Mouse (Mus musculus) thymus, postnatal 36 days (tissue): ENCODE measurements at regions not wholly inside any gene's neighbourhood (a gene's known extent, or its start where the extent isn't known, plus 50 kb on each side); places are given as distances from the start of the nearest gene placed in this dataset.

Source experiments
- DNase-seq, 2 experiments: peaks; one replicate each; pipeline ENCODE4 v3.0.0; 2022; ENCODE audit warnings: mixed read lengths in 2 of 2

DNA sequence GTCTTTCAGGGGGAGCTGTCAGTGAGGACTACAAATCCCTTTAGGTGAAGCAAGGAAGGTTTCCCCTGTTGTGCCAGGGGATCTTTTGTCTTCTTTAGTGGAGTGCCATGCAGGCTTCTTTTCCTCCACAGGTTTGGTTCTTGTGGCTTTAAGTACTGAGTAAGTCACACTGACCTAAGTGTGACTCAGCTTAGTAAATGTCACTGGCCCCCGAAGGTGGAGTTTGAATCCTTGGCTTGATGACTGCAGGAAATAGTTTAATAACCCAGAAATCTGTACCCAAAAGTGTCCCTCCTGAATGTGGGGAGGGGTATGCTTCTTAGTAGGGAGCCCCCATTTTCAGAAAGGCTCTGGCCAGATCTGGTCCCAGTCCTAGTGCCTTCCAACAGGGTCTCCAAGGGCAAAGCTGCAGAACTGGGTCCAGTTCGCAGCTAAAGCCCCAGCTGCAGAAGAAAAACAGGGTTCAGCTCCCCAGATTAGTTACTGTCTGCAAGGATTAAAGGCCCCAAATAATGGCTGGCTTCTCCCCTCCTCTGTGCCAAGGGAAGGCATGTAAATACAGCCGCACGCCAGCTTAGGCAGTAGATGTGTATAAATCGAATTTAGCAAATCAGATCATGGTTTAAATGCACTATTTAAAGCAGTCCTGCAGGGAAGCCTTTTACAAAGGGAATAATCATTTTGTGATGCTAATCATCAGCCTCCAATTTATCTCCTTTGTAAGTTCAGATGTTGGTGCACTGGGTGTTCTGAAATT lies 51.6 kb upstream of the Polg start:
- no peak for DNase-seq

- no peak for DNase-seq
These were observed 50.1 kb upstream of the Polg start for GRCm38 (mm10) chr7:79516287-79516686.
